Mouse (Mus musculus) liver, adult 2 months (tissue): ENCODE results near the gene Arpp19.

Experiments used
- CTCF ChIP-seq: fragments of 200-500 bp; IDR thresholded peaks from 2 replicates; pipeline ENCODE4 v1.5.1; 2011; ENCODE audit warnings: low read depth, low read length, control low read depth
- POLR2A ChIP-seq: fragments of 200-500 bp; IDR thresholded peaks from 2 replicates; pipeline ENCODE4 v1.6.1; 2011; ENCODE audit warnings: low read length, control low read depth; ENCODE audit not compliant: insufficient read depth; ENCODE audit errors: extremely low read depth

- TF ChIP-seq CTCF: no peak
- TF ChIP-seq POLR2A: no peak
These were observed 17.6 kb downstream of the Arpp19 start for GRCm38 (mm10) chr9:75055046-75055445.
